Mouse (Mus musculus): ENCODE data around the gene Ttc4.

DNA sequence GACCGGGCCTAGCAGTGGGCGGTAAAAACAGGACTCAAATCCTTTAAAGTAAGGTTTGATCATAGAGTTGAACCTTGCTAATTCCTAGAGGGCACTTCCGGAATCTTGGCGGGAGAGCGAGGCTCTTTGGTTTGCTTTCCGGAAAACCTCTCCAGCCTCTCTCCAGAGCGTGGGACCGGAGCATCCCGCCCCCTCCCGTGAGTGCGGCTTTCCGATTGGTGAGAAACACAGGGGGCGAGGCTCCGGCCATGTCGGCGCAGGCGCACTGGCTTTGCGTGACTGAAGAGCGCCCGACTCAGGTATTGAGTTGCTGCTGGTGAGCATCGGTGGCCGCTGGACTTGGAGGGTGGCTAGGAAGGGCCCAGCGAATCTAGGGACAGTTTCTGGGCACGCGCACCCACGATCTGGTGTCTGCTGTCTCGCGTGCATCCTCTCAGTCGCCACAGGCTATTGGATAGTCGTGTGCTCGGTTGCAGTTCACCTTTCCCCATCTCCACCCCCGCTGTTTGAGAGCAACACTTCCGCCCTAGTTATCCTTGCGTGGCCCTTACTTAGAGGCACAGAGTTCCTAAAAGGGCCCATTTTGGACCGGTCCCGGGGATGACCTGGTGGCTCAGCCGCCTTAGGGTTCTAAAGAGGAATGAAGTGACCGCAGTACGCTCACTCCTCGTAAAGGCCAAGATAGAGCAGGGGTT, 27.8 kb downstream of the Ttc4 start, which contains the start of gene Pars2:
- TF ChIP-seq CTCF (IDR thresholded peaks at IDR 0.05; ENCODE audit: borderline replicate concordance, insufficient read depth, low read length) (no peak), POLR2A (IDR thresholded peaks at IDR 0.05; ENCODE audit: low read depth, low read length) (peak; percentile 92)

Measured in embryonic fibroblast, embryonic 13.5 days (primary cell).